Mouse (Mus musculus) embryonic stem cell, embryonic (primary cell): ENCODE measurements around the gene Arhgap24.

Experiments used
- CTCF ChIA-PET, 4 experiments: fragments of 300-600 bp in 2 of 4; fragments of 350-600 bp in 2 of 4; sonication (Branson Sonifier 250); formaldehyde crosslinking; loops; one replicate each; lab custom pipeline; 2022; ENCODE audit warnings: inconsistent platforms in 2 of 4; lab: Charles Lee
- POLR2A ChIA-PET, 4 experiments: fragments of 300-600 bp in 2 of 4; fragments of 350-600 bp in 2 of 4; sonication (Branson Sonifier 250); formaldehyde crosslinking; loops; one replicate each; lab custom pipeline; 2022; ENCODE audit warnings: antibody characterized with exemption in 4 of 4, inconsistent platforms in 1 of 4; lab: Charles Lee

Gene Arhgap24

GRCm38 (mm10) chr5:102494827-102495226, 13.6 kb downstream of the Arhgap24 start:
- ChIA-PET POLR2A (no interaction called here), CTCF (no interaction called here)

- ChIA-PET POLR2A (interaction anchor here in 1 of 4 experiments (0.7 kb wide), 1 partner anchor 16 kb away, joined by 5 read pairs; no protein-coding TSS in a partner anchor), CTCF (no interaction called here)
These were observed 16.0 kb downstream of the Arhgap24 start for GRCm38 (mm10) chr5:102497205-102497604.

GRCm38 (mm10) chr5:102498747-102499146, 17.6 kb downstream of the Arhgap24 start:
- POLR2A ChIA-PET, result no interaction called here
- CTCF ChIA-PET, result no interaction called here

GRCm38 (mm10) chr5:102502333-102502732, 21.1 kb downstream of the Arhgap24 start:
- POLR2A ChIA-PET, result no interaction called here
- CTCF ChIA-PET, result no interaction called here

GRCm38 (mm10) chr5:102503066-102503465, 21.9 kb downstream of the Arhgap24 start:
- ChIA-PET CTCF (interaction anchor here in 1 of 4 experiments (0.6 kb wide), 1 partner anchor 822 kb away, joined by 4 read pairs; no protein-coding TSS in a partner anchor), POLR2A (no interaction called here)

GRCm38 (mm10) chr5:102503868-102504267, 22.7 kb downstream of the Arhgap24 start:
- POLR2A ChIA-PET, result no interaction called here

GRCm38 (mm10) chr5:102504557-102504956, 23.4 kb downstream of the Arhgap24 start:
- ChIA-PET POLR2A (no interaction called here), CTCF (no interaction called here)

More at GRCm38 (mm10) chr5:102503868-102504267, 22.7 kb downstream of the Arhgap24 start:
- CTCF ChIA-PET, result no interaction called here

- ChIA-PET POLR2A (no interaction called here), CTCF (interaction anchor here in 1 of 4 experiments (0.6 to 0.7 kb wide), 2 partner anchors 49 to 571 kb away, joined by 3 read pairs; no protein-coding TSS in a partner anchor)
These were observed 27.0 kb downstream of the Arhgap24 start for GRCm38 (mm10) chr5:102508162-102508561.

- ChIA-PET POLR2A (no interaction called here), CTCF (no interaction called here)
These were observed 28.2 kb downstream of the Arhgap24 start for GRCm38 (mm10) chr5:102509381-102509780.

- ChIA-PET CTCF (no interaction called here), POLR2A (no interaction called here)
These were observed 30.5 kb downstream of the Arhgap24 start for GRCm38 (mm10) chr5:102511651-102512050.

- CTCF ChIA-PET, result interaction anchor here in 1 of 4 experiments (0.6 to 1.7 kb wide), 2 partner anchors 302 to 309 kb away, joined by 4 to 5 read pairs; no protein-coding TSS in a partner anchor
- POLR2A ChIA-PET, result interaction anchor here in 1 of 4 experiments (0.6 kb wide), 1 partner anchor 18 kb away, joined by 3 read pairs; no protein-coding TSS in a partner anchor
These were observed 34.3 kb downstream of the Arhgap24 start for GRCm38 (mm10) chr5:102515496-102515895.

GRCm38 (mm10) chr5:102520506-102520905, 39.3 kb downstream of the Arhgap24 start:
- ChIA-PET CTCF (no interaction called here), POLR2A (no interaction called here)

- ChIA-PET CTCF (interaction anchor here in 1 of 4 experiments (0.7 kb wide), 1 partner anchor 407 kb away, joined by 3 read pairs; no protein-coding TSS in a partner anchor), POLR2A (no interaction called here)
These were observed 54.1 kb downstream of the Arhgap24 start for GRCm38 (mm10) chr5:102535311-102535710.

- ChIA-PET POLR2A (no interaction called here), CTCF (no interaction called here)
These were observed 56.6 kb downstream of the Arhgap24 start for GRCm38 (mm10) chr5:102537819-102538218.

- POLR2A ChIA-PET, result no interaction called here
- CTCF ChIA-PET, result no interaction called here
These were observed 65.1 kb downstream of the Arhgap24 start for GRCm38 (mm10) chr5:102546296-102546695.

GRCm38 (mm10) chr5:102547786-102548185, 66.6 kb downstream of the Arhgap24 start:
- ChIA-PET CTCF (no interaction called here), POLR2A (no interaction called here)

GRCm38 (mm10) chr5:102548382-102548781, 67.2 kb downstream of the Arhgap24 start:
- POLR2A ChIA-PET, result no interaction called here
- CTCF ChIA-PET, result no interaction called here

GRCm38 (mm10) chr5:102550211-102550610, 69.0 kb downstream of the Arhgap24 start:
- ChIA-PET CTCF (no interaction called here), POLR2A (no interaction called here)

- POLR2A ChIA-PET, result no interaction called here
- CTCF ChIA-PET, result no interaction called here
These were observed 69.9 kb downstream of the Arhgap24 start for GRCm38 (mm10) chr5:102550870-102551637.

- ChIA-PET CTCF (no interaction called here), POLR2A (no interaction called here)
These were observed 71.3 kb downstream of the Arhgap24 start for GRCm38 (mm10) chr5:102552533-102552932.

GRCm38 (mm10) chr5:102555958-102556357, 74.8 kb downstream of the Arhgap24 start:
- ChIA-PET CTCF (no interaction called here), POLR2A (no interaction called here)
